Mouse (Mus musculus) neural tube, embryonic 11.5 days (tissue): ENCODE measurements around the gene St6galnac1. TPM values are rescaled to one million over a fixed set of nuclear protein-coding genes. Genes with fewer than 3 reads are reported as not detected.

Experiments used
- ATAC-seq: fragments of 200-750 bp; cut with Nextera tagmentation; 2 replicates; pipeline ENCODE4 v1.8.0; 2017; ENCODE audit warnings: moderate number of reproducible peaks, mild to moderate bottlenecking, moderate TSS enrichment, moderate library complexity; ENCODE audit not compliant: insufficient read depth, low FRiP score, low TSS enrichment
- DNase-seq: peaks from one replicate; pipeline ENCODE4 v3.0.0-alpha.2; 2015; ENCODE audit warnings: low spot score
- H3K27ac ChIP-seq: fragments of 300-500 bp; sonication (generic); 2 replicates; pipeline ENCODE4 v1.5.1; 2014; ENCODE audit warnings: low read depth, mild to moderate bottlenecking, low read length
- H3K27me3 ChIP-seq: fragments of 300-500 bp; sonication (generic); 2 replicates; pipeline ENCODE4 v1.6.1; 2014; ENCODE audit warnings: mild to moderate bottlenecking, low read length, mixed read lengths; ENCODE audit not compliant: control insufficient read depth, insufficient read depth
- H3K36me3 ChIP-seq: fragments of 300-500 bp; sonication (generic); 2 replicates; pipeline ENCODE4 v1.6.1; 2014; ENCODE audit warnings: mild to moderate bottlenecking, low read length, moderate library complexity, mixed read lengths; ENCODE audit not compliant: control insufficient read depth, insufficient read depth
- H3K4me1 ChIP-seq: fragments of 300-500 bp; sonication (generic); 2 replicates; pipeline ENCODE4 v1.6.1; 2014; ENCODE audit warnings: low read length, mixed read lengths; ENCODE audit not compliant: control insufficient read depth, insufficient read depth
- H3K4me2 ChIP-seq: fragments of 300-500 bp; sonication (generic); 2 replicates; pipeline ENCODE4 v1.6.1; 2014; ENCODE audit warnings: low read depth, mild to moderate bottlenecking, moderate library complexity
- H3K4me3 ChIP-seq: fragments of 300-500 bp; sonication (generic); 2 replicates; pipeline ENCODE4 v1.5.1; 2014; ENCODE audit warnings: low read depth, low read length
- H3K9ac ChIP-seq: fragments of 300-500 bp; sonication (generic); 2 replicates; pipeline ENCODE4 v1.6.1; 2014; ENCODE audit warnings: mild to moderate bottlenecking, low read length
- H3K9me3 ChIP-seq: fragments of 300-500 bp; sonication (generic); 2 replicates; pipeline ENCODE4 v1.6.1; 2016; ENCODE audit warnings: low read length; ENCODE audit not compliant: control insufficient read depth
- WGBS: fragments of 180-500 bp; shearing (Covaris S2); extraction: QIAGEN DNeasy Blood & Tissue Kit; methylation state at CpG from one replicate; pipeline ENCODE4 v1.1.7; 2014; 5-methylcytosine and 5-hydroxymethylcytosine counted together
- polyA plus RNA-seq: library from polyadenylated mRNA; unstranded; fragments of >200 nt; fragmentation: Nextera tagmentation; extraction: Ambion mirVana; gene quantifications from 2 replicates; pipeline ENCODE4 v1.2.1, GENCODE M21; 2014

The St6galnac1 gene
- polyA plus RNA-seq, 1 experiment from 2014 or later = not detected

GRCm38 (mm10) chr11:116725031-116725948 is 50.0 kb downstream of the St6galnac1 start:
- no peak for ATAC-seq
- H3K4me3 ChIP-seq = no peak overlapping the region

GRCm38 (mm10) chr11:116723064-116723463 is 52.2 kb downstream of the St6galnac1 start:
- H3K27ac ChIP-seq = no peak overlapping the region
- H3K4me3 ChIP-seq = no peak overlapping the region
- no peaks in the 10 kb centered on the region for H3K4me1 ChIP-seq
- no peak for ATAC-seq
- H3K36me3 ChIP-seq = no peaks in the 10 kb centered on the region
- H3K27me3 ChIP-seq = no peaks in the 10 kb centered on the region
- H3K9me3 ChIP-seq = no peaks in the 10 kb centered on the region
- no peak overlapping the region for H3K9ac ChIP-seq
- no peak for DNase-seq
- WGBS = 92% methylated on average over 5 of the region's 5 CpGs
- no peak overlapping the region for H3K4me2 ChIP-seq

More at GRCm38 (mm10) chr11:116725031-116725948, 50.0 kb downstream of the St6galnac1 start:
- peak overlapping the region; percentile 11; the same call in 1 of the 2 replicates for H3K4me2 ChIP-seq
- DNase-seq = peak; percentile 32
- H3K27me3 ChIP-seq = no peaks in the 10 kb centered on the region
- WGBS = 46% methylated on average over 27 of the region's 27 CpGs
- no peaks in the 10 kb centered on the region for H3K9me3 ChIP-seq
- H3K36me3 ChIP-seq = no peaks in the 10 kb centered on the region
- no peaks in the 10 kb centered on the region for H3K4me1 ChIP-seq
- no peak overlapping the region for H3K9ac ChIP-seq
- no peak overlapping the region for H3K27ac ChIP-seq

- ATAC-seq = no peak
These were observed 53.6 kb downstream of the St6galnac1 start for GRCm38 (mm10) chr11:116721548-116722271.

GRCm38 (mm10) chr11:116720319-116720865 is 54.9 kb downstream of the St6galnac1 start:
- DNase-seq (no peak), ATAC-seq (no peak)
- H3K9ac ChIP-seq = no peak overlapping the region
- H3K4me3 ChIP-seq = no peak overlapping the region
- H3K36me3 ChIP-seq = no peaks in the 10 kb centered on the region
- H3K9me3 ChIP-seq = no peaks in the 10 kb centered on the region
- WGBS = 92% methylated on average over 15 of the region's 15 CpGs
- H3K4me1 ChIP-seq = no peaks in the 10 kb centered on the region
- no peaks in the 10 kb centered on the region for H3K27me3 ChIP-seq
- H3K27ac ChIP-seq = no peak overlapping the region
- no peak overlapping the region for H3K4me2 ChIP-seq

More at GRCm38 (mm10) chr11:116721548-116722271, 53.6 kb downstream of the St6galnac1 start:
- H3K27me3 ChIP-seq = no peaks in the 10 kb centered on the region
- H3K4me1 ChIP-seq = no peaks in the 10 kb centered on the region
- no peak for DNase-seq
- H3K9me3 ChIP-seq = no peaks in the 10 kb centered on the region
- no peaks in the 10 kb centered on the region for H3K36me3 ChIP-seq
- no peak overlapping the region for H3K9ac ChIP-seq
- 80% methylated on average over 9 of the region's 9 CpGs for WGBS
- H3K27ac ChIP-seq = no peak overlapping the region
- H3K4me2 ChIP-seq = no peak overlapping the region
- H3K4me3 ChIP-seq = no peak overlapping the region

Other genes with a start within 250 kb of the St6galnac1 start
- gene Sphk1, start 244.6 kb downstream of the St6galnac1 start, polyA plus RNA-seq = 9.9 and 10.9 TPM in 2 replicates
- 28.8 and 29.1 TPM in 2 replicates for gene Ube2o, start 194.1 kb downstream of the St6galnac1 start, polyA plus RNA-seq
- not detected in 2 replicates for gene Aanat, start 189.1 kb downstream of the St6galnac1 start, polyA plus RNA-seq
- gene Rhbdf2, start 148.5 kb downstream of the St6galnac1 start, polyA plus RNA-seq = 4.9 and 5.3 TPM in 2 replicates
- gene Prcd, start 122.0 kb downstream of the St6galnac1 start, polyA plus RNA-seq = 0.37 and 0.53 TPM in 2 replicates
- 2.3 and 3.0 TPM in 2 replicates for gene Cygb, start 121.2 kb downstream of the St6galnac1 start, polyA plus RNA-seq
- gene Mxra7, start 52.5 kb upstream of the St6galnac1 start, polyA plus RNA-seq = 46.0 and 51.1 TPM in 2 replicates
- gene Mettl23, start 67.8 kb upstream of the St6galnac1 start, polyA plus RNA-seq = 61.2 and 63.6 TPM in 2 replicates
- 86.0 and 88.4 TPM in 2 replicates for gene Jmjd6, start 67.9 kb upstream of the St6galnac1 start, polyA plus RNA-seq
- gene Mfsd11, start 76.9 kb upstream of the St6galnac1 start, polyA plus RNA-seq = 33.2 and 41.1 TPM in 2 replicates
- 917 and 938 TPM in 2 replicates for gene Srsf2, start 77.6 kb upstream of the St6galnac1 start, polyA plus RNA-seq
- gene Mgat5b, start 143.4 kb upstream of the St6galnac1 start, polyA plus RNA-seq = 7.5 and 8.4 TPM in 2 replicates